Mouse (Mus musculus): ENCODE measurements around the gene Pim2.

DNA sequence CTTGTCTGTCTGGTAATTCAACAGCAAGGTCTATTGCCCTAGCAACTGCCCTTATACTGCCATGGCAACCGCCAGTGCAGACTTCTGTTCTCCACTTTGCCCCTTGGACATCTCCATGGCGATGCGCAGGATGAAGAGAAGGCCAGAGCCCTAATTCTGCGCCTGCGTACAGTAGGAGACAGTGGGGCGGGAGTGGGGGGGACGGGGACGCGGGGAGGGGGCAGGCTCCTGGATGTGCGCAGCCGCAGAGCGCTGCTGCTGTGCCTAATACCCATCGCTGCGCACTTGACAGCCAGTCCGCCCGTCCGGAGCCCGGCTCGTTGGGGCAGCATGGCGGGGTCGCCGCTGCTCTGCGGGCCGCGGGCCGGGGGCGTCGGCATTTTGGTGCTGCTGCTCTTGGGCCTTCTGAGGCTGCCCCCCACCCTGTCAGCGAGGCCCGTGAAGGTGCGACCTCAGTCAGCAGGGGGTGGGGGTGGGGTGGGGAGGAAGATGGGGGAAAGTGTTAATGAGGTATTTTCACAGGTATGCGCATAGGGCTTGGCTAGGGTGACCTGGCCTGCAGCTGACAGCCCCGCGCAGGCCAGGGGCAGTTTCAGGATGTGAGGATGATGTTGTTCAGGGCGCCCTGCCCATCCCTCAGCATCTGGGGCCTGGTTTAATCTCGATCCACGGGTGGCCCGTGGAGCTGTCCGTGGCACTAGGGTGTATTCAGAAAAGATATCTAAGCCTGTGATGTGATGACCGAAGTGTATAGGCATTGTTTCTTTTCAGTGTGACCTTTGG, 41.7 kb downstream of the Pim2 start, which contains the start of gene Pcsk1n:
- TF ChIP-seq POLR2A (IDR thresholded peaks at IDR 0.05; ENCODE audit: insufficient read length, low read depth): no peak
- TF ChIP-seq TCF12 (IDR thresholded peaks at IDR 0.05; ENCODE audit: insufficient read depth, poor library complexity, severe bottlenecking): no peak
- TF ChIP-seq USF1 (IDR thresholded peaks at IDR 0.05; ENCODE audit: low read depth): no peak
- TF ChIP-seq MAX (IDR thresholded peaks at IDR 0.05; ENCODE audit: low read depth): no peak
- TF ChIP-seq POLR2AphosphoS2 (IDR thresholded peaks at IDR 0.05; ENCODE audit: insufficient read length, low read depth): no peak
- TF ChIP-seq CEBPB (IDR thresholded peaks at IDR 0.05; ENCODE audit: insufficient read depth, poor library complexity, severe bottlenecking): no peak
- no peak for TF ChIP-seq REST (IDR thresholded peaks at IDR 0.05; ENCODE audit: insufficient read depth, insufficient read length)
- no peak for TF ChIP-seq E2F4 (IDR thresholded peaks at IDR 0.05; ENCODE audit: insufficient read depth)
- no peak for TF ChIP-seq TCF3 (IDR thresholded peaks at IDR 0.05; ENCODE audit: insufficient read length, low read depth)
- TF ChIP-seq MYOG (IDR thresholded peaks at IDR 0.05; ENCODE audit: control insufficient read depth in 1 of 3, insufficient read depth in 1 of 3, insufficient read length in 2 of 3, low read depth in 2 of 3): no peak

All from myocyte (in vitro differentiated cells).